Mouse (Mus musculus) layer of hippocampus, postnatal 36 days (tissue): Measurements from ENCODE around the gene Atp2a3. TPM values are rescaled to one million over a fixed set of nuclear protein-coding genes. Genes with fewer than 3 reads are reported as not detected.
A peak's percentile ranks its signal among the peaks of the same experiment; 100 is the strongest.

Experiments
- DNase-seq, 2 experiments: peaks; one replicate each; pipeline ENCODE4 v3.0.0; 2022
- total RNA-seq, 2 experiments: library from RNA; stranded (reverse); gene quantifications; 2 replicates each; pipeline ENCODE4 v1.2.3; 2021

Gene Atp2a3
- total RNA-seq, 2 experiments from 2014 or later = 4.3 to 5.7 TPM

GRCm38 (mm10) chr11:73007113-73007512 lies 46.1 kb downstream of the Atp2a3 start:
- no peak for DNase-seq

- DNase-seq = peak in 1 of 2 experiments; percentile 38
Measured at GRCm38 (mm10) chr11:73007698-73008481, 46.9 kb downstream of the Atp2a3 start.

GRCm38 (mm10) chr11:73008826-73009225 lies 47.9 kb downstream of the Atp2a3 start:
- DNase-seq = no peak

- no peak for DNase-seq
Measured at GRCm38 (mm10) chr11:73009531-73010274, 48.7 kb downstream of the Atp2a3 start.

GRCm38 (mm10) chr11:73013981-73014380 lies 53.0 kb downstream of the Atp2a3 start:
- no peak for DNase-seq

GRCm38 (mm10) chr11:73014831-73015344 lies 53.9 kb downstream of the Atp2a3 start:
- peak; percentile 81 to 82 for DNase-seq

GRCm38 (mm10) chr11:73015391-73016102 lies 54.6 kb downstream of the Atp2a3 start:
- peak; percentile 34 to 57 for DNase-seq

- DNase-seq = no peak
Measured at GRCm38 (mm10) chr11:73016103-73016420, 55.1 kb downstream of the Atp2a3 start.

- peak; percentile 94 to 95 for DNase-seq
Measured at GRCm38 (mm10) chr11:73018471-73019146, 57.6 kb downstream of the Atp2a3 start, which contains the start of gene Camkk1. Gene Camkk1, plus strand, starts transcription at chr11:73019008.

GRCm38 (mm10) chr11:73019147-73019795 lies 58.3 kb downstream of the Atp2a3 start:
- DNase-seq = peak; percentile 78 to 82

GRCm38 (mm10) chr11:73020953-73021800 lies 60.2 kb downstream of the Atp2a3 start:
- DNase-seq = peak; percentile 29 to 37

- DNase-seq = peak; percentile 86
Measured at GRCm38 (mm10) chr11:73023099-73023498, 62.1 kb downstream of the Atp2a3 start.

GRCm38 (mm10) chr11:73023827-73024226 lies 62.9 kb downstream of the Atp2a3 start:
- no peak for DNase-seq

- DNase-seq = no peak
Measured at GRCm38 (mm10) chr11:73024236-73024904, 63.4 kb downstream of the Atp2a3 start.

- no peak for DNase-seq
Measured at GRCm38 (mm10) chr11:73026961-73027360, 66.0 kb downstream of the Atp2a3 start.

GRCm38 (mm10) chr11:73030821-73031498 lies 70.0 kb downstream of the Atp2a3 start:
- peak; percentile 84 to 86 for DNase-seq

- DNase-seq = no peak
Measured at GRCm38 (mm10) chr11:73031536-73031935, 70.6 kb downstream of the Atp2a3 start.

GRCm38 (mm10) chr11:73036077-73036476 lies 75.1 kb downstream of the Atp2a3 start:
- DNase-seq = no peak

- DNase-seq = no peak
Measured at GRCm38 (mm10) chr11:73036889-73037288, 75.9 kb downstream of the Atp2a3 start.
